Mouse (Mus musculus) layer of hippocampus, postnatal 36 days (tissue): ENCODE results near the gene Kif5a. TPM values are rescaled to one million over a fixed set of nuclear protein-coding genes. Genes with fewer than 3 reads are reported as not detected.

Source experiments
- DNase-seq, 2 experiments: peaks; one replicate each; pipeline ENCODE4 v3.0.0; 2022
- total RNA-seq, 2 experiments: library from RNA; stranded (reverse); gene quantifications; 2 replicates each; pipeline ENCODE4 v1.2.3; 2021

Gene Kif5a
- total RNA-seq, 2 experiments from 2014 or later = 715 to 742 TPM

- no peak for DNase-seq
Observed at GRCm38 (mm10) chr10:127265727-127266111, 2.6 kb upstream of the Kif5a start.

GRCm38 (mm10) chr10:127264971-127265370 is 1.8 kb upstream of the Kif5a start:
- no peak for DNase-seq

- no peak for DNase-seq
Observed at GRCm38 (mm10) chr10:127264336-127264735, 1.2 kb upstream of the Kif5a start.

GRCm38 (mm10) chr10:127263631-127264030 is 483 bp upstream of the Kif5a start:
- no peak for DNase-seq

GRCm38 (mm10) chr10:127261706-127262547 is 1.2 kb downstream of the Kif5a start:
- DNase-seq = no peak

- no peak for DNase-seq
Observed at GRCm38 (mm10) chr10:127258489-127258888, 4.7 kb downstream of the Kif5a start.

GRCm38 (mm10) chr10:127257790-127258189 is 5.4 kb downstream of the Kif5a start:
- no peak for DNase-seq

- DNase-seq = no peak
Observed at GRCm38 (mm10) chr10:127255625-127256345, 7.4 kb downstream of the Kif5a start.

- no peak for DNase-seq
Observed at GRCm38 (mm10) chr10:127250810-127251209, 12.3 kb downstream of the Kif5a start.

- no peak for DNase-seq
Observed at GRCm38 (mm10) chr10:127238241-127238824, 24.8 kb downstream of the Kif5a start.

GRCm38 (mm10) chr10:127236541-127236940 is 26.6 kb downstream of the Kif5a start:
- DNase-seq = no peak

GRCm38 (mm10) chr10:127233141-127233540 is 30.0 kb downstream of the Kif5a start:
- DNase-seq = no peak

- DNase-seq = no peak
Observed at GRCm38 (mm10) chr10:127231741-127232140, 31.4 kb downstream of the Kif5a start.

GRCm38 (mm10) chr10:127230693-127231092 is 32.5 kb downstream of the Kif5a start:
- DNase-seq = no peak

GRCm38 (mm10) chr10:127228897-127229296 is 34.3 kb downstream of the Kif5a start:
- DNase-seq = no peak

GRCm38 (mm10) chr10:127227163-127227562 is 36.0 kb downstream of the Kif5a start:
- DNase-seq = no peak

- no peak for DNase-seq
Observed at GRCm38 (mm10) chr10:127226318-127226895, 36.7 kb downstream of the Kif5a start.

GRCm38 (mm10) chr10:127225732-127226131 is 37.4 kb downstream of the Kif5a start:
- no peak for DNase-seq

GRCm38 (mm10) chr10:127225213-127225612 is 37.9 kb downstream of the Kif5a start:
- no peak for DNase-seq

- no peak for DNase-seq
Observed at GRCm38 (mm10) chr10:127218339-127218738, 44.8 kb downstream of the Kif5a start.

- DNase-seq = no peak
Observed at GRCm38 (mm10) chr10:127217177-127217576, 46.0 kb downstream of the Kif5a start.

- DNase-seq = no peak
Observed at GRCm38 (mm10) chr10:127216456-127216855, 46.7 kb downstream of the Kif5a start.

GRCm38 (mm10) chr10:127214422-127214803 is 48.7 kb downstream of the Kif5a start:
- DNase-seq = no peak
